Mouse (Mus musculus) erythroblast, embryonic 14.5 days (primary cell): ENCODE results near the gene Flt3l.

Experiments
- GATA1 ChIP-seq: IDR thresholded peaks from 2 replicates; pipeline ENCODE4 v1.6.1; 2012; ENCODE audit warnings: low read length, inconsistent platforms, mixed read lengths
- TAL1 ChIP-seq: IDR thresholded peaks from 3 replicates; pipeline ENCODE4 v1.6.1; 2012; ENCODE audit warnings: low read length, inconsistent platforms, mixed read lengths

DNA sequence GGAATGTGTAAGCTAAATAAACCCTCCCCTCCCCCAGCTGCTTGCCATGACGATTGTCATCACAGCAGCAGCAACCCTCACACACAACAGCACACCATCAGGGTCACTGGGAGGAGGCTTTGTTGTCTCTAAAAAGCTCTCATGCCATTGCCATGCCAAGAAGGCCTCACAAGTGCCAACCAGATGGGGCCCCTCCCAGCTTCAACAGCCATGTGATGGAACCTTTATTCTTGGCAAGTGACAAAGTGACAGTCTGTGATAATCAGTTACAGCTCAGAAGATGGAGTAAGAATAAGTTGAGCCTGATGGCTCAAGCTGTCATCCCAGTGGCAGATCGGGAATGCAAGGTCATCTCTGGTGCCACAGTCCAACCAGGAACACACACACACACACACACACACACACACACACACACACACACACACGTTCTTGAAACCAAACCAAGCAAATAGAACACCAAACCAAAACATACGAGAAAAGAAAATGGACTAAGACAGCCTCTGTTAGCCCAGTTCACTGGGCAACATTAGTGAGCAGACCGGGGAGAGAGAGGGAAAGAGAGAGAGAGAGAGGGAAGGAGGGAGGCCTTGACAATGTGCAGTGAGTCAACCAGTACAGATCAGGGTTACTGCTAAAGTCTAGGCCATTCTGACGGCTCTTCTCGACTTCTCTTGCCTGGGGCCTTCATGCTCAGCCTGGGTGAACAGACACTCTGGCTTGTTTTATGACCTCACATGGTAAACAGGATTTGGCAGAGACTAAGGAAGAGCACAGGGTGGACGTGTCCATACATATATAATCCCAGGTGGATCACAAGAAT, 3.9 kb upstream of the Flt3l start:
- no peak for TF ChIP-seq TAL1
- no peak for TF ChIP-seq GATA1
